Mouse (Mus musculus) layer of hippocampus, postnatal 36 days (tissue): ENCODE measurements around the gene Frem3. TPM values are rescaled to one million over a fixed set of nuclear protein-coding genes. Genes with fewer than 3 reads are reported as not detected.

Experiments used
- DNase-seq, 2 experiments: peaks; one replicate each; pipeline ENCODE4 v3.0.0; 2022
- total RNA-seq, 2 experiments: library from RNA; stranded (reverse); gene quantifications; 2 replicates each; pipeline ENCODE4 v1.2.3; 2021

The Frem3 gene
- total RNA-seq, 2 experiments from 2014 or later, result 1.1 to 1.2 TPM

GRCm38 (mm10) chr8:80710670-80711400 lies 100.0 kb downstream of the Frem3 start:
- no peak for DNase-seq

GRCm38 (mm10) chr8:80714461-80714860 lies 103.6 kb downstream of the Frem3 start:
- no peak for DNase-seq

- DNase-seq, result no peak
Observed at GRCm38 (mm10) chr8:80732326-80732725, 121.4 kb downstream of the Frem3 start.

GRCm38 (mm10) chr8:80738046-80738387 lies 127.1 kb downstream of the Frem3 start:
- DNase-seq, result no peak

- peak; percentile 64 to 67 for DNase-seq
Observed at GRCm38 (mm10) chr8:80738388-80739154, 127.7 kb downstream of the Frem3 start.

- DNase-seq, result peak; percentile 95 to 96
Observed at GRCm38 (mm10) chr8:80739155-80739924, 128.5 kb downstream of the Frem3 start, which contains the start of gene Smarca5. Gene Smarca5 (minus strand): TSS chr8:80739497.

- no peak for DNase-seq
Observed at GRCm38 (mm10) chr8:80739932-80740331, 129.1 kb downstream of the Frem3 start.

Other genes with a start within 250 kb of the Frem3 start
- gene Gypa, start 117.3 kb upstream of the Frem3 start, total RNA-seq, result under 1 TPM in 1 of 2 experiments, not detected in 1; 0.30 TPM
- 10 to 100 TPM; 62.9 to 64.6 TPM for gene Smarca5, start 128.4 kb downstream of the Frem3 start, total RNA-seq